Mouse (Mus musculus): Measurements from ENCODE around the gene Kif7. TPM values are rescaled to one million over a fixed set of nuclear protein-coding genes. Genes with fewer than 3 reads are reported as not detected.

The Kif7 gene
- polyA plus RNA-seq (2014; fragmentation: Nextera tagmentation; extraction: Ambion mirVana), result 1.9 and 2.3 TPM in 2 replicates

DNA sequence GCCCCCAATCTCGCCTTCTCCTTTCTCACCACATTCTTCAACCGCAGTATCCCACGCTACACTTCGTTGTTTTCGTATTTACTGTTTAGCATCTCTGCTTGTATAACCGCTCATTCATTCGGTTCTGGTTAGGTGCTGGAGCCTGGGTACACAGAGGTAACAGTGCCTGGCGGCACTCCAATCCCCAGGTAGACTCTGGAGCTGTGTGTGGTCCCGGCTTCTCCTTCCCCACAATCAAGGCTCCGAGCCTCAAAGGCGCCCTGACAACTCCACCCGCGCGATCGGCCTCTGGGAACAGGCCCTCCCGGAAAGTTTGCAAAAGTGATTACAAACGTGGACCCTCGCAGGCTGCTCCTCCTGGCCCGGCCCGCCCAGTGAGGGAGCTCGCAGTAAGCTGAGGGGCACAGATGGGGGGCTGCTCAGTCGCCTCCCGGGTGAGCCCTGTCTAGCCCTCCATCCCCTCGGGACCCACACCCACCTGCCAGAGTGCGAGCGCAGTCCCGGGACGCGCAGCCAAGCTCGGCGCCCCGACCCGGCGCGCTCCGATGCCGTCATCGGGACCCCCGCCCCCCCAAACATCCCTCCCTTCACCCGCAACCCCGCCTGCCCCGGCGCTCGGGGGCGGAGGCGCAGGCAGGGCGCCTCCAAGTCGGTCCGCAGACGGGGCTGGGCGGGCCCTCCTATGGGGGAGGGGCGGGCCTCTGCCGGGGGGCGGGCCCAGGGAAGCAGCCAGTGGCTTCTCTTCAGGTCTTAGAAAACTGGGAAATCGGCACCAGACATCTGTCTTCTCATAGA lies at the start of gene Kif7:
Gene Kif7 (minus strand): TSS at position 534 of the 795 bp plus-strand sequence.
- Histone ChIP-seq H3K27me3 (ENCODE audit: control insufficient read depth, insufficient read depth, low read length) (peaks cover 12% of the 10 kb centered on the region), H3K4me1 (ENCODE audit: control insufficient read depth, insufficient read depth, low read length) (peaks cover 11% of the 10 kb centered on the region), H3K4me2 (peak within 1 kb of the TSS; percentile 92), H3K4me3 (ENCODE audit: low read depth, low read length) (peak within 1 kb of the TSS; percentile 62), H3K27ac (ENCODE audit: low read depth, low read length) (no peak within 1 kb of the TSS), H3K9me3 (replicated peaks; ENCODE audit: control insufficient read depth, low read length) (no peaks in the 10 kb centered on the region), H3K36me3 (ENCODE audit: control insufficient read depth, insufficient read depth, low read length) (no peaks in the 10 kb centered on the region), H3K9ac (ENCODE audit: low read depth, low read length) (peak within 1 kb of the TSS; percentile 76)
- 1% methylated on average over 39 of the region's 55 CpGs for WGBS (ENCODE audit: insufficient replicate concordance)
- peak; percentile 81 for ATAC-seq (replicated peaks; ENCODE audit: insufficient number of reproducible peaks, low FRiP score, low TSS enrichment)

DNA sequence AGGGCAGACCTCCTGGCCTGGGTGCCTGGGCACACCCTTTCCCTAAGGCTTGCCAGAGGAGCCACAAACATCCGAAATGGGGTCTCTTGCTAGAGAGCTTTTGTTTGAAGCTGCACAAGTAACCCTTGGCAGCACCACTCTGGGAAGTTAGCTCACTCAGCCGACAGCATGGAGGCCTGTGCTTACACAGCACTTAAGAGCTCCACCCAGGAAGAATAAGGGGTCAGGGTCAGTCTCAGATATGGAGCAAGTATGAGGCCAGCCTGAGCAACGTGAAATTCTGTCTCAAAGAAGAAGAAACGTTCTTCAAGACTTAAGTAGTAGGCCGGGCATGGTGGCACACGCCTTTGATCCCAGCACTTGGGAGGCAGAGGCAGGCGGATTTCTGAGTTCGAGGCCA lies 46.6 kb upstream of the Kif7 start:
- ATAC-seq (replicated peaks; ENCODE audit: insufficient number of reproducible peaks, low FRiP score, low TSS enrichment), result no peak
- H3K4me3 ChIP-seq (ENCODE audit: low read depth, low read length), result no peak overlapping the region
- WGBS (ENCODE audit: insufficient replicate concordance), result 71% methylated on average over 8 of the region's 8 CpGs
- no peaks in the 10 kb centered on the region for H3K4me1 ChIP-seq (ENCODE audit: control insufficient read depth, insufficient read depth, low read length)
- no peaks in the 10 kb centered on the region for H3K9me3 ChIP-seq (replicated peaks; ENCODE audit: control insufficient read depth, low read length)
- no peaks in the 10 kb centered on the region for H3K27me3 ChIP-seq (ENCODE audit: control insufficient read depth, insufficient read depth, low read length)
- no peaks in the 10 kb centered on the region for H3K36me3 ChIP-seq (ENCODE audit: control insufficient read depth, insufficient read depth, low read length)
- no peak overlapping the region for H3K4me2 ChIP-seq
- no peak overlapping the region for H3K9ac ChIP-seq (ENCODE audit: low read depth, low read length)
- no peak overlapping the region for H3K27ac ChIP-seq (ENCODE audit: low read depth, low read length)

DNA sequence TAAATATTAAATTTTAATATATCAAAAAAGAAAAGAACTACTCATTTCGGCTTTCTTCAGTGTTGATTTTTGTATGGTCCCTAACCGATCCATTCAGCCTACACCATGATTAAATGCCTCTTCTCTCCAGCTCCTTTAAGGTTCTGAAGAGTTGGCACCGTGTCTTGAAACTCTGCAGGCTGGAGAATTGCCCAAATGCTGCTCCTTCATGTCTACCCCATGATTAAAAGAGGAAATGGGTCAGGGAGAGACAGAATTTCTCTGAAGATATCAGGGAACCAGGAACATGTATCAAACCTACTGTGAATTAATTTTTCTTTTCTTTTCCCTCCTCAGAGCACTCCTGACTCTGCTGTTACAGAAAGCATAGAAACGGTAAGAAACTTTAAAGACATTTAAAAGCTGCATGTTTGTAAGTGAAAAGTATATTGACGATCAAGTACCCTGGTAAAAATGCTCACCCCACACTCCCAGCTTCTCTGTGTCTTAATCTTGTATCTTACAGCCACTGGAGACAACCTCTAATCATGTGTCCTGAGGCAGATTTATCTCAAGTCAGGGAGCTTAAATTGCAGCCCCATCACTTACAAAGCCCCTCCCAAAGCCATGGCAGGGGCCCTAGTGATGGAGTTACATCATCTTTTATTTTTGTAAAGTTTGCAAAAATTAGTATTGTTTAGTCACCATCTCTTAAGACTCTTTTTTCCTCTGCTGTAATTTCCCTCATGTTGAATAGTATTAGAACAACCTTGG lies 45.8 kb upstream of the Kif7 start:
- ATAC-seq (replicated peaks; ENCODE audit: insufficient number of reproducible peaks, low FRiP score, low TSS enrichment), result no peak
- Histone ChIP-seq H3K4me2 (no peak overlapping the region), H3K9me3 (replicated peaks; ENCODE audit: control insufficient read depth, low read length) (no peaks in the 10 kb centered on the region), H3K27ac (ENCODE audit: low read depth, low read length) (no peak overlapping the region), H3K4me3 (ENCODE audit: low read depth, low read length) (no peak overlapping the region), H3K36me3 (ENCODE audit: control insufficient read depth, insufficient read depth, low read length) (no peaks in the 10 kb centered on the region), H3K4me1 (ENCODE audit: control insufficient read depth, insufficient read depth, low read length) (no peaks in the 10 kb centered on the region), H3K9ac (ENCODE audit: low read depth, low read length) (no peak overlapping the region), H3K27me3 (ENCODE audit: control insufficient read depth, insufficient read depth, low read length) (no peaks in the 10 kb centered on the region)
- WGBS (ENCODE audit: insufficient replicate concordance), result 67% methylated on average over 5 of the region's 5 CpGs

- Histone ChIP-seq H3K9me3 (replicated peaks; ENCODE audit: control insufficient read depth, low read length) (no peaks in the 10 kb centered on the region), H3K27ac (ENCODE audit: low read depth, low read length) (no peak overlapping the region), H3K27me3 (ENCODE audit: control insufficient read depth, insufficient read depth, low read length) (no peaks in the 10 kb centered on the region), H3K9ac (ENCODE audit: low read depth, low read length) (no peak overlapping the region), H3K4me1 (ENCODE audit: control insufficient read depth, insufficient read depth, low read length) (no peaks in the 10 kb centered on the region), H3K4me2 (no peak overlapping the region), H3K36me3 (ENCODE audit: control insufficient read depth, insufficient read depth, low read length) (no peaks in the 10 kb centered on the region), H3K4me3 (ENCODE audit: low read depth, low read length) (no peak overlapping the region)
- no peak for ATAC-seq (replicated peaks; ENCODE audit: insufficient number of reproducible peaks, low FRiP score, low TSS enrichment)
Measured at GRCm38 (mm10) chr7:79759766-79760165, 44.2 kb upstream of the Kif7 start.

GRCm38 (mm10) chr7:79758176-79758575 lies 42.7 kb upstream of the Kif7 start:
- 57% methylated on average over 6 of the region's 6 CpGs for WGBS (ENCODE audit: insufficient replicate concordance)
- no peak overlapping the region for H3K4me2 ChIP-seq
- ATAC-seq (replicated peaks; ENCODE audit: insufficient number of reproducible peaks, low FRiP score, low TSS enrichment), result no peak
- H3K36me3 ChIP-seq (ENCODE audit: control insufficient read depth, insufficient read depth, low read length), result no peaks in the 10 kb centered on the region
- H3K4me3 ChIP-seq (ENCODE audit: low read depth, low read length), result no peak overlapping the region
- H3K9ac ChIP-seq (ENCODE audit: low read depth, low read length), result no peak overlapping the region
- no peaks in the 10 kb centered on the region for H3K27me3 ChIP-seq (ENCODE audit: control insufficient read depth, insufficient read depth, low read length)
- no peak overlapping the region for H3K27ac ChIP-seq (ENCODE audit: low read depth, low read length)
- no peaks in the 10 kb centered on the region for H3K4me1 ChIP-seq (ENCODE audit: control insufficient read depth, insufficient read depth, low read length)
- H3K9me3 ChIP-seq (replicated peaks; ENCODE audit: control insufficient read depth, low read length), result no peaks in the 10 kb centered on the region

DNA sequence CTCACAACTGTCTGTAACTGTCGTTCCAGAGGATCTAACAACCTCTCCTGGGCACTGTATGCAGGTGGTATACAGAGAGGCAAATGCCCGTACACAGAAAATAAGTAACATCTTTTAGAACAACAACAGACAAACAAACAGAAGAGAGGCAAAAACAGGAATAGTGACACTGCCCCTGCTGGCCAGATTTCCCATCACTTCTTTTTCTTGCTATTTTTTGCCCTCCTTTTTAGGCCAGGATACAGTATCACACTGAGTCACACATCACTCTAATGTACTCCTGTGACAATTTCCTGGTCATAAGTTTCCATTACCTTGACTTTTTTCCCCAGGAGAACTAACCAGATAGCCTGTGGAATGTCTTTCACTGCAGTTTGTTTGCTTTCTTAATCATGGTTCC lies 40.8 kb upstream of the Kif7 start:
- Histone ChIP-seq H3K4me2 (no peak overlapping the region), H3K4me3 (ENCODE audit: low read depth, low read length) (no peak overlapping the region), H3K27me3 (ENCODE audit: control insufficient read depth, insufficient read depth, low read length) (no peaks in the 10 kb centered on the region), H3K9me3 (replicated peaks; ENCODE audit: control insufficient read depth, low read length) (no peaks in the 10 kb centered on the region), H3K27ac (ENCODE audit: low read depth, low read length) (no peak overlapping the region), H3K9ac (ENCODE audit: low read depth, low read length) (no peak overlapping the region), H3K36me3 (ENCODE audit: control insufficient read depth, insufficient read depth, low read length) (no peaks in the 10 kb centered on the region), H3K4me1 (ENCODE audit: control insufficient read depth, insufficient read depth, low read length) (no peaks in the 10 kb centered on the region)
- ATAC-seq (replicated peaks; ENCODE audit: insufficient number of reproducible peaks, low FRiP score, low TSS enrichment), result no peak
- WGBS (ENCODE audit: insufficient replicate concordance), result 38% methylated on average over 2 of the region's 2 CpGs

DNA sequence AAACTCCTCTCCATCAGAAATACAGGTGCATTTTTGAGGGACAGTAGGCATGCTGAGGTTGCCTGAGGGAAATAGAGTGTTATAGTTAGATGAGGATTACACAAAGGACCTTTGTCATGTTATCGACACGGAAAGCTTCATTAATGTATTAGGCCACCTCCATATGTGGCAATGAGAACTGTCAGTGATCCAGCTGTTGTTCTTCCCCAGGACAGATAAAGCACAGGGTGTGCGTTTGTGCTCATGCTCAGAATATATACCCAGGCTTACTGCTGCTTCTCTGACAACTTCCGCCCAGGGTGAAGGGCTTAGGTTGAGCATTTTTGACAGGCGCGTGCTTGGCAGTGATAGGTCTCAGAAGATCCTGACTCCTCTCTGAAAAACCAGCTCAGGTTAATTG lies 34.0 kb upstream of the Kif7 start:
- Histone ChIP-seq H3K27ac (ENCODE audit: low read depth, low read length) (no peak overlapping the region), H3K9ac (ENCODE audit: low read depth, low read length) (no peak overlapping the region), H3K9me3 (replicated peaks; ENCODE audit: control insufficient read depth, low read length) (no peaks in the 10 kb centered on the region), H3K4me3 (ENCODE audit: low read depth, low read length) (no peak overlapping the region), H3K4me1 (ENCODE audit: control insufficient read depth, insufficient read depth, low read length) (no peaks in the 10 kb centered on the region), H3K27me3 (ENCODE audit: control insufficient read depth, insufficient read depth, low read length) (no peaks in the 10 kb centered on the region), H3K4me2 (no peak overlapping the region), H3K36me3 (ENCODE audit: control insufficient read depth, insufficient read depth, low read length) (no peaks in the 10 kb centered on the region)
- ATAC-seq (replicated peaks; ENCODE audit: insufficient number of reproducible peaks, low FRiP score, low TSS enrichment), result no peak
- 80% methylated on average over 6 of the region's 6 CpGs for WGBS (ENCODE audit: insufficient replicate concordance)

DNA sequence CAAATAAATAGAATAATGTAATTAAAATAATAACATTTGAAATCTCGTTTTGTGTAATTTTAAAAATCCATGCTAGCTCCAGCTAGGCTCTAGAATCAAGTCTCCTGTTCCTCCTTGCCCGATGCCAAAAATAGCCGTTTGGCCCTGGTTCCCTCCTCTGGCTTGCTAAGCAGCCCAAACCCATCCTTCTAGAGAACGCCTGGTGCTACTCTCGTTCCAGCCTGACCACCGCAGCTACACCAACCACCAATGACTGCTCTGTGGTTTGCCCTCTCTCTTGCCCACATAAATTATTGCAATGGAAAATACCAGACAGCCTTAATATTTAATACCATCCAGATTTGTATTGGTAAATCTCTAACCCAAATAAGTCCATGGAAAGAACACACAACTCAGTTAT lies 32.1 kb upstream of the Kif7 start:
- Histone ChIP-seq H3K36me3 (ENCODE audit: control insufficient read depth, insufficient read depth, low read length) (no peaks in the 10 kb centered on the region), H3K9me3 (replicated peaks; ENCODE audit: control insufficient read depth, low read length) (no peaks in the 10 kb centered on the region), H3K4me3 (ENCODE audit: low read depth, low read length) (no peak overlapping the region), H3K9ac (ENCODE audit: low read depth, low read length) (no peak overlapping the region), H3K4me2 (no peak overlapping the region), H3K27me3 (ENCODE audit: control insufficient read depth, insufficient read depth, low read length) (no peaks in the 10 kb centered on the region), H3K4me1 (ENCODE audit: control insufficient read depth, insufficient read depth, low read length) (0 out of 2 replicates have a peak, but pooled peaks cover 2% of the 10 kb centered on the region), H3K27ac (ENCODE audit: low read depth, low read length) (no peak overlapping the region)
- WGBS (ENCODE audit: insufficient replicate concordance), result 61% methylated on average over 6 of the region's 6 CpGs
- no peak for ATAC-seq (replicated peaks; ENCODE audit: insufficient number of reproducible peaks, low FRiP score, low TSS enrichment)

Data from heart, embryonic 11.5 days (tissue).